Mouse (Mus musculus) forebrain, embryonic 13.5 days (tissue): ENCODE data around the gene Etl4. TPM values are rescaled to one million over a fixed set of nuclear protein-coding genes. Genes with fewer than 3 reads are reported as not detected.

Experiments used
- ATAC-seq: fragments of 200-750 bp; cut with Nextera tagmentation; 2 replicates; pipeline ENCODE4 v1.8.0; 2017
- H3K27ac ChIP-seq: fragments of 300-500 bp; sonication (generic); 2 replicates; pipeline ENCODE4 v1.5.1; 2015; ENCODE audit warnings: inconsistent platforms, mild to moderate bottlenecking, moderate library complexity
- H3K27me3 ChIP-seq: fragments of 300-500 bp; sonication (generic); 2 replicates; pipeline ENCODE4 v1.6.1; 2015; ENCODE audit warnings: mild to moderate bottlenecking, inconsistent platforms
- H3K36me3 ChIP-seq: fragments of 300-500 bp; sonication (generic); 2 replicates; pipeline ENCODE4 v1.6.1; 2015; ENCODE audit warnings: mild to moderate bottlenecking, inconsistent platforms; ENCODE audit not compliant: poor library complexity, severe bottlenecking
- H3K4me1 ChIP-seq: fragments of 300-500 bp; sonication (generic); 2 replicates; pipeline ENCODE4 v1.6.1; 2015; ENCODE audit warnings: inconsistent platforms
- H3K4me2 ChIP-seq: fragments of 300-500 bp; sonication (generic); 2 replicates; pipeline ENCODE4 v1.6.1; 2015; ENCODE audit warnings: inconsistent platforms, mild to moderate bottlenecking, moderate library complexity
- H3K4me3 ChIP-seq: fragments of 300-500 bp; sonication (generic); 2 replicates; pipeline ENCODE4 v1.5.1; 2015; ENCODE audit warnings: mild to moderate bottlenecking, inconsistent platforms
- H3K9ac ChIP-seq: fragments of 300-500 bp; sonication (generic); 2 replicates; pipeline ENCODE4 v1.6.1; 2015; ENCODE audit warnings: mild to moderate bottlenecking, inconsistent platforms
- H3K9me3 ChIP-seq: fragments of 300-500 bp; sonication (generic); replicated peaks from 2 replicates; pipeline ENCODE4 v1.6.1; 2016; ENCODE audit warnings: inconsistent platforms
- WGBS: fragments of 180-500 bp; shearing (Covaris S2); methylation state at CpG from one replicate; pipeline ENCODE4 v1.1.7; 2015; 5-methylcytosine and 5-hydroxymethylcytosine counted together
- polyA plus RNA-seq: library from polyadenylated mRNA; unstranded; fragments of >200 nt; fragmentation: Nextera tagmentation; extraction: Ambion mirVana; gene quantifications from 2 replicates; pipeline ENCODE4 v1.2.1, GENCODE M21; 2015

Gene Etl4
- polyA plus RNA-seq, 1 experiment from 2014 or later = 24.6 TPM

- no peaks in the 10 kb centered on the region for H3K27me3 ChIP-seq
- H3K4me3 ChIP-seq = no peak overlapping the region
- no peak for ATAC-seq
Observed at GRCm38 (mm10) chr2:20541261-20541660, 631.7 kb downstream of the Etl4 start.

DNA sequence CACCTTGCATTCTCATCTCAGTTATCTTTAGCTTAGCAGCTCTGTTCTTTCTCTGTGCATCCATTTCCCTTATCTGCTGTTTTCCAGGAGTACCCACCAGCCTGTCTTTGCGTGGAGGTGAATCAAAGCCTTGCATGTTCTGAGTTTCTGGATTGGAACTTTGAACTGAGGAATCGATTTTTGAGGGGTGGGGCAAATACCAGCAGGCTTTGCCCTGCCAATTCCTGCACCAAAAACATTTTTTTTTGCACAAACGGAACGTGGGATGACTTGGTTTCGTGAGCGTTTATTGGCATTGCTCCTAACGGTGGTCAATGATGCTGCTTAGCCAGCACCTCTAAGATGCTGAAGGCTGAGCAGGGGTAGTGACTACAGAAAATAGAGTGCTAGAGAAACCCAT lies 632.7 kb downstream of the Etl4 start:
- no peak overlapping the region for H3K4me2 ChIP-seq
- H3K4me3 ChIP-seq = no peak overlapping the region
- H3K4me1 ChIP-seq = peaks cover 25% of the 10 kb centered on the region
- no peaks in the 10 kb centered on the region for H3K27me3 ChIP-seq
- ATAC-seq = no peak
- peaks cover 7% of the 10 kb centered on the region; the same call in 1 of the 2 replicates for H3K36me3 ChIP-seq
- H3K27ac ChIP-seq = no peak overlapping the region
- WGBS = 89% methylated on average over 7 of the region's 7 CpGs
- H3K9ac ChIP-seq = no peak overlapping the region
- H3K9me3 ChIP-seq = 0 out of 2 replicates have a peak, but pooled peaks cover 7% of the 10 kb centered on the region

More at GRCm38 (mm10) chr2:20541261-20541660, 631.7 kb downstream of the Etl4 start:
- Histone ChIP-seq H3K4me1 (peaks cover 16% of the 10 kb centered on the region), H3K36me3 (peaks cover 7% of the 10 kb centered on the region; the same call in 1 of the 2 replicates), H3K4me2 (no peak overlapping the region), H3K9me3 (0 out of 2 replicates have a peak, but pooled peaks cover 7% of the 10 kb centered on the region), H3K27ac (no peak overlapping the region), H3K9ac (no peak overlapping the region)

- Histone ChIP-seq H3K9me3 (0 out of 2 replicates have a peak, but pooled peaks cover 7% of the 10 kb centered on the region), H3K27me3 (no peaks in the 10 kb centered on the region), H3K4me3 (no peak overlapping the region), H3K36me3 (no peaks in the 10 kb centered on the region), H3K9ac (no peak overlapping the region), H3K4me1 (peaks cover 47% of the 10 kb centered on the region), H3K27ac (peak overlapping the region; percentile 92), H3K4me2 (peak overlapping the region; percentile 57)
- peak; percentile 61 for ATAC-seq
- WGBS = 13% methylated on average over 2 of the region's 2 CpGs
Observed at GRCm38 (mm10) chr2:20545624-20546023, 636.0 kb downstream of the Etl4 start.

DNA sequence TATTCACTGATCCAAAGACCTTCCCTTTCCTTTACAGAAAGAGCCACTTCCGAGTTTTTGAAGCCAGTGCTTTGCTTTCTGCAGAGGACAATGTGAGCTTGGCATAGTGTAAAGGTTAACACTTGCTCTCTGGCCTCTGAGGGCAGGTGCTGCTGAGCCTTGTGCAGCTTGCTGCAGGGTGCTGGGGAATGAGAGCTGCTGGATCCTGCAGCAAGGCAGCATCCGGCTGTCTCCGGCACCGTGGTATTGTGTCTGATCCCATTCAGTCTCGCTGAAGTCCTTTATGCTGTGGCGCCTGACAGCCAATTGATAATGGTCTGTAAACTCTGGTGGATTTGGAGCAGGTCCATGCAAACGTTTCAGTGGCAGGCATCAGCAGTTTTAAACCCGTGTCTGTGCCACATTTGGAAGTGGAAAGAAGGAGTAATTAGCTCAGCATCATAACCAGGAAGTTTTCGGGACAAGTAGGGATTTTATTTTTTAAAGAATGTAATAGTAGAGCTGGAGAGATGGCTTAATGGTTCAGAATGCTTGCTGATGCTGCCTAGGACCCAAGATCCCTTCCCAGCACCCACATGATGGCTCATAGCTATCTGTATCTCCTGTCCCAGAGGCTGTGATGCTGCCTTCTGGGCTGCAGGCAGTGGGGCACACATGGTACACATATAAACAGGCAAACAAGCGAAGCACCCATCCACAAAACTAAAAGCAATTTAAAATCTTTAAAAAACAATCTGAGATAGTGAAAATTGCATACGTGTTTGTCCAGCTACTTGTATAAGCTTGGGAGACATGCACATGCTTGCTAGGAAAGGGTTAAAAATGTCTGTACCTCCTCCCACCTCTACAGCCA lies 637.1 kb downstream of the Etl4 start:
- peak overlapping the region; percentile 57 for H3K4me2 ChIP-seq
- no peaks in the 10 kb centered on the region for H3K36me3 ChIP-seq
- peaks cover 47% of the 10 kb centered on the region for H3K4me1 ChIP-seq
- peak overlapping the region; percentile 92 for H3K27ac ChIP-seq
- no peaks in the 10 kb centered on the region for H3K27me3 ChIP-seq
- ATAC-seq = peak; percentile 63
- H3K9ac ChIP-seq = peak overlapping the region; percentile 48
- 3% methylated on average over 11 of the region's 11 CpGs for WGBS
- 0 out of 2 replicates have a peak, but pooled peaks cover 7% of the 10 kb centered on the region for H3K9me3 ChIP-seq
- peak overlapping the region; percentile 24 for H3K4me3 ChIP-seq

DNA sequence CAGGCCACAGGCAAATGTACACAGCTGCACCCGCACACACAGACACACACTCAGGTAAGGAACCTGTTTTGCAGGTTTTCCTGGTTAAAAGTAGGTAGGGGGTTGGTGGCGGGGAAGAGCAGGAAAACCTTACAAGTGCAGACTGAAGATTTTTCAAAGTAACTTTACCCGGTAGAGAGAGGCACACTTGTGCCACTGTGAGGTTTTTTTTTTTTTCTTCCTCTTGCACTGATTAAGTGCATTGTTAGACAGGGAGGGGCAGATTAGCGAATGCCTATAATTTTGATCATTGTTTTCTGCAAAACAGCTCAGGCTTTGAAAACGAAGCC lies 637.7 kb downstream of the Etl4 start:
- H3K4me3 ChIP-seq = peak overlapping the region; percentile 24
- peaks cover 47% of the 10 kb centered on the region for H3K4me1 ChIP-seq
- H3K9ac ChIP-seq = peak overlapping the region; percentile 48
- peak overlapping the region; percentile 57 for H3K4me2 ChIP-seq
- 0 out of 2 replicates have a peak, but pooled peaks cover 7% of the 10 kb centered on the region for H3K9me3 ChIP-seq
- no peaks in the 10 kb centered on the region for H3K27me3 ChIP-seq
- H3K36me3 ChIP-seq = no peaks in the 10 kb centered on the region
- ATAC-seq = peak; percentile 54
- WGBS = 3% methylated on average over 5 of the region's 5 CpGs
- H3K27ac ChIP-seq = peak overlapping the region; percentile 92

- H3K27me3 ChIP-seq = no peaks in the 10 kb centered on the region
- H3K9me3 ChIP-seq = 0 out of 2 replicates have a peak, but pooled peaks cover 7% of the 10 kb centered on the region
- 3% methylated on average over 18 of the region's 18 CpGs for WGBS
- peak overlapping the region; percentile 3; the same call in 1 of the 2 replicates for H3K9ac ChIP-seq
- peak overlapping the region; percentile 24 for H3K4me3 ChIP-seq
- H3K4me2 ChIP-seq = peak overlapping the region; percentile 57
- peak; percentile 61 for ATAC-seq
- no peaks in the 10 kb centered on the region for H3K36me3 ChIP-seq
- peaks cover 47% of the 10 kb centered on the region for H3K4me1 ChIP-seq
- peak overlapping the region; percentile 92 for H3K27ac ChIP-seq
Observed at GRCm38 (mm10) chr2:20547686-20548624, 638.4 kb downstream of the Etl4 start.

GRCm38 (mm10) chr2:20549065-20549464 lies 639.5 kb downstream of the Etl4 start:
- ATAC-seq = no peak
- Histone ChIP-seq H3K27me3 (no peaks in the 10 kb centered on the region), H3K27ac (peak overlapping the region; percentile 80), H3K4me2 (peak overlapping the region; percentile 57), H3K9me3 (0 out of 2 replicates have a peak, but pooled peaks cover 3% of the 10 kb centered on the region), H3K36me3 (0 out of 2 replicates have a peak, but pooled peaks cover 2% of the 10 kb centered on the region), H3K9ac (peak overlapping the region; percentile 37; the same call in 1 of the 2 replicates), H3K4me3 (peak overlapping the region; percentile 25), H3K4me1 (peaks cover 47% of the 10 kb centered on the region)
- 5% methylated on average over 5 of the region's 5 CpGs for WGBS

DNA sequence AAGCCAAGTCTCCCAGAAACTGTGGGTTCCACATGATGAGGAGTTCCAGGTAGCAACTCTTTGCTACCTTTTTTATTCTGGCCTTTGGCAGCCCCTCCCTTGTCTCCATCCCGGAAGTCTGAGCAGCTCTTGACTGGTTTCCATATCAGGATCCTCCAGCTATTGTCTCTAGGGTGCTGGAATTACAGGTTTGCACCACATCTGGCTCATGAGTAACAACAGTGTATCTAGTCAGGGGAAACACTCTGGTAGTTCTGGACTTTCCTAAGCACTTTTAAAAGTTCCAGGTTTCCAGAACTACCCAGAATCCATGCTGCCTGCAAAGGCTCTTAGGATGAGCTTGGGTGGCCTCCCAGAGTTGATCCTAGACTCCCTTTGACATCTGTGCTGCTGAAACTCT lies 640.4 kb downstream of the Etl4 start:
- Histone ChIP-seq H3K4me2 (peak overlapping the region; percentile 57), H3K36me3 (0 out of 2 replicates have a peak, but pooled peaks cover 4% of the 10 kb centered on the region), H3K9ac (no peak overlapping the region), H3K9me3 (no peaks in the 10 kb centered on the region), H3K27ac (no peak overlapping the region), H3K4me3 (no peak overlapping the region), H3K4me1 (peaks cover 47% of the 10 kb centered on the region), H3K27me3 (no peaks in the 10 kb centered on the region)
- WGBS = 48% methylated on average over 1 of the region's 1 CpGs
- no peak for ATAC-seq

DNA sequence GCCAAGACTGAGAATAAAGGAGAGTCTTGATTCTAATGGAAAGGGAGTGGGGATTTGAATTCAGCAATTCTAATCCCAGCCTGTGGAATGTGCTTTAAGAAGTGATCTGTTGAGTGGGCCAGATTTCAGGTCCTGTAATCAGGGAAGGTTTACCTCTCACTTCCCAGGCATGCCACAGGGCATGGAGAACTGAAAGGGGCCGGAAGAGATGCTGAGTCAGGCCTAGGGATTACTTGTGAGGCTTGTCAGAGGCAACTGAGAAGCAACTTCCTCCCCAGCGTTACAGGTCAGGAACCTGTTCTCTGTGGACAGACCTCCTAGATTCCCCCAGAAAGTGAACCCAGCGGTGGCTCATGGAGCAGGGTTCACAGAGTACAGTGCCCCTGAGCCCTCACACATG lies 646.1 kb downstream of the Etl4 start:
- H3K9me3 ChIP-seq = no peaks in the 10 kb centered on the region
- H3K27ac ChIP-seq = no peak overlapping the region
- no peaks in the 10 kb centered on the region for H3K27me3 ChIP-seq
- 0 out of 2 replicates have a peak, but pooled peaks cover 4% of the 10 kb centered on the region for H3K36me3 ChIP-seq
- WGBS = 69% methylated on average over 3 of the region's 3 CpGs
- no peak for ATAC-seq
- H3K4me3 ChIP-seq = no peak overlapping the region
- H3K4me2 ChIP-seq = no peak overlapping the region
- no peaks in the 10 kb centered on the region for H3K4me1 ChIP-seq
- H3K9ac ChIP-seq = no peak overlapping the region

DNA sequence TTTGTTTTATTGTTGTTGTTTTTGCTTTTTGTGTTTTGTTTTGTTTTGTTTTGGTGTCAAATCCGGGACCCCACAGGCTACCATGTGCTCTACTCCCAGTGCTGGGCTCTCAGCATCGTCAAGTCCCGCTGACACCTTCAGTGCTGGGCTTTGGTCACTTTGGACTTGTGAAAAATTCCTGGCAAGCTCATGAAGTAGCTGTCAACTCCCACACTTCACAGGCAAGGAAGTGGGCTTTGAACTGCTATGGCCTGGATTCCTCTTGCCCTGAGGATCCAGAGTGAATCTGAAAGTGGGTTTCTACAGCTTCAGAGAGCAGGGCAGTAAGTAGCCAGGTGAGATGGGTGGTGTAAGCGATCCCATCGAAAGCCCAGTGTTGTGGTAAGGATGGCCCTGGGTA lies 649.5 kb downstream of the Etl4 start:
- no peaks in the 10 kb centered on the region for H3K9me3 ChIP-seq
- no peak overlapping the region for H3K27ac ChIP-seq
- H3K4me1 ChIP-seq = no peaks in the 10 kb centered on the region
- no peak overlapping the region for H3K4me3 ChIP-seq
- no peak overlapping the region for H3K4me2 ChIP-seq
- 85% methylated on average over 5 of the region's 5 CpGs for WGBS
- 0 out of 2 replicates have a peak, but pooled peaks cover 2% of the 10 kb centered on the region for H3K36me3 ChIP-seq
- no peak for ATAC-seq
- H3K9ac ChIP-seq = no peak overlapping the region
- no peaks in the 10 kb centered on the region for H3K27me3 ChIP-seq

DNA sequence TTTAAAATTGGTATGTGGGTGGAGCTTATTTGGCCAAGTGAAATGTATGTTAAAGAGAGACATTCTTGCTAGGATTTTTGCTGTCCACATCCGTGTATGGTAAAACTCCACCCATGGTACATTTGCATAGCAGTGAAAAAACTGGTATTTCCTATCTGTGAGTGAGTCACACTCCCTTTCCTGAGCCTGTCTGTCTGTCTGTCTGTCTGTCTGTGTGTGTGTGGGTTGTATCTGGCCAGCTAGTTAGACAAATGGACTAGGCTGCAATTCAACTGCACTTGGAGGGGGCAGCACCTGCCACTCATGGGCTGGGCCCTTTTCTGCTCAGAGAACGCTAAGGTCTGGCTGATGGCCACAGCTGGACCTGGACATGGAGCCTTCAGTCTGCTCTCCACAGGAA lies 650.1 kb downstream of the Etl4 start:
- H3K9me3 ChIP-seq = no peaks in the 10 kb centered on the region
- WGBS = 56% methylated on average over 2 of the region's 2 CpGs
- no peaks in the 10 kb centered on the region for H3K27me3 ChIP-seq
- no peak overlapping the region for H3K27ac ChIP-seq
- H3K4me1 ChIP-seq = no peaks in the 10 kb centered on the region
- no peak for ATAC-seq
- no peak overlapping the region for H3K4me2 ChIP-seq
- H3K36me3 ChIP-seq = no peaks in the 10 kb centered on the region
- no peak overlapping the region for H3K4me3 ChIP-seq
- no peak overlapping the region for H3K9ac ChIP-seq

- Histone ChIP-seq H3K4me2 (no peak overlapping the region), H3K27me3 (no peaks in the 10 kb centered on the region), H3K27ac (no peak overlapping the region), H3K9ac (no peak overlapping the region), H3K4me1 (no peaks in the 10 kb centered on the region), H3K9me3 (no peaks in the 10 kb centered on the region), H3K36me3 (no peaks in the 10 kb centered on the region), H3K4me3 (no peak overlapping the region)
- ATAC-seq = no peak
- WGBS = 97% methylated on average over 9 of the region's 9 CpGs
Observed at GRCm38 (mm10) chr2:20560581-20560980, 651.0 kb downstream of the Etl4 start.
